Mouse (Mus musculus): Measurements from ENCODE around the gene Serpina1e.

Serpina1e gene

GRCm38 (mm10) chr12:103958798-103959197 is at the start of gene Serpina1e:
TSS of gene Serpina1e (minus strand) at chr12:103958975.
- in situ Hi-C loops (cut with MboI, MseI) = loop anchor here (5.0 to 25.0 kb wide), 2 partner anchors 51 to 1379 kb away; partner anchors contain the start of gene Tunar

GRCm38 (mm10) chr12:104004689-104005088 is 45.9 kb upstream of the Serpina1e start:
- in situ Hi-C loops (cut with MboI, MseI) = loop anchor here (5.0 kb wide), 1 partner anchor 58 kb away; no protein-coding TSS in a partner anchor

- in situ Hi-C loops (cut with MboI, MseI) = no loop called here
Observed at GRCm38 (mm10) chr12:104003238-104003612, 44.5 kb upstream of the Serpina1e start.

GRCm38 (mm10) chr12:104002569-104003237 is 43.9 kb upstream of the Serpina1e start:
- in situ Hi-C loops (cut with MboI, MseI) = no loop called here

- in situ Hi-C loops (cut with MboI, MseI) = no loop called here
Observed at GRCm38 (mm10) chr12:104000594-104000993, 41.8 kb upstream of the Serpina1e start.

GRCm38 (mm10) chr12:103999611-104000010 is 40.8 kb upstream of the Serpina1e start:
- in situ Hi-C loops (cut with MboI, MseI) = no loop called here

- in situ Hi-C loops (cut with MboI, MseI) = no loop called here
Observed at GRCm38 (mm10) chr12:103996513-103996912, 37.7 kb upstream of the Serpina1e start.

- in situ Hi-C loops (cut with MboI, MseI) = no loop called here
Observed at GRCm38 (mm10) chr12:103995292-103996072, 36.7 kb upstream of the Serpina1e start.

- in situ Hi-C loops (cut with MboI, MseI) = no loop called here
Observed at GRCm38 (mm10) chr12:103992945-103993344, 34.2 kb upstream of the Serpina1e start.

GRCm38 (mm10) chr12:103989857-103990256 is 31.1 kb upstream of the Serpina1e start, which contains the start of gene Serpina11:
TSS of gene Serpina11 (minus strand) at chr12:103989957.
- in situ Hi-C loops (cut with MboI, MseI) = loop anchor here (5.0 kb wide), 2 partner anchors 82 to 432 kb away; no protein-coding TSS in a partner anchor

- in situ Hi-C loops (cut with MboI, MseI) = loop anchor here (5.0 kb wide), 2 partner anchors 83 to 433 kb away; no protein-coding TSS in a partner anchor
Observed at GRCm38 (mm10) chr12:103989514-103989767, 30.7 kb upstream of the Serpina1e start.

- in situ Hi-C loops (cut with MboI, MseI) = loop anchor here (5.0 kb wide), 2 partner anchors 83 to 433 kb away; no protein-coding TSS in a partner anchor
Observed at GRCm38 (mm10) chr12:103988754-103989513, 30.2 kb upstream of the Serpina1e start.

GRCm38 (mm10) chr12:103985868-103986267 is 27.1 kb upstream of the Serpina1e start:
- in situ Hi-C loops (cut with MboI, MseI) = loop anchor here (5.0 kb wide), 2 partner anchors 86 to 436 kb away; no protein-coding TSS in a partner anchor

GRCm38 (mm10) chr12:103984935-103985334 is 26.2 kb upstream of the Serpina1e start:
- in situ Hi-C loops (cut with MboI, MseI) = loop anchor here (5.0 kb wide), 2 partner anchors 87 to 437 kb away; no protein-coding TSS in a partner anchor

GRCm38 (mm10) chr12:103981646-103982360 is 23.0 kb upstream of the Serpina1e start:
- in situ Hi-C loops (cut with MboI, MseI) = no loop called here

- in situ Hi-C loops (cut with MboI, MseI) = no loop called here
Observed at GRCm38 (mm10) chr12:103978294-103978693, 19.5 kb upstream of the Serpina1e start.

GRCm38 (mm10) chr12:103977846-103978245 is 19.1 kb upstream of the Serpina1e start:
- in situ Hi-C loops (cut with MboI, MseI) = no loop called here

- in situ Hi-C loops (cut with MboI, MseI) = no loop called here
Observed at GRCm38 (mm10) chr12:103977060-103977459, 18.3 kb upstream of the Serpina1e start.

GRCm38 (mm10) chr12:103971080-103971479 is 12.3 kb upstream of the Serpina1e start:
- in situ Hi-C loops (cut with MboI, MseI) = loop anchor here (25.0 kb wide), 1 partner anchor 1366 kb away; the partner anchor contains the start of gene Tunar

GRCm38 (mm10) chr12:103969577-103970116 is 10.9 kb upstream of the Serpina1e start:
- in situ Hi-C loops (cut with MboI, MseI) = loop anchor here (25.0 kb wide), 1 partner anchor 1368 kb away; the partner anchor contains the start of gene Tunar

- in situ Hi-C loops (cut with MboI, MseI) = loop anchor here (25.0 kb wide), 1 partner anchor 1371 kb away; the partner anchor contains the start of gene Tunar
Observed at GRCm38 (mm10) chr12:103966761-103967160, 8.0 kb upstream of the Serpina1e start.
